Mouse (Mus musculus) hindbrain, embryonic 13.5 days (tissue): ENCODE measurements around the gene Atp23. TPM values are rescaled to one million over a fixed set of nuclear protein-coding genes. Genes with fewer than 3 reads are reported as not detected.
A peak's percentile ranks its signal among the peaks of the same experiment; 100 is the strongest.

Experiments
- ATAC-seq: fragments of 200-750 bp; cut with Nextera tagmentation; 2 replicates; pipeline ENCODE4 v1.8.0; 2017; ENCODE audit warnings: moderate TSS enrichment; ENCODE audit not compliant: low FRiP score
- H3K27ac ChIP-seq: fragments of 300-500 bp; sonication (generic); 2 replicates; pipeline ENCODE4 v1.5.1; 2015; ENCODE audit warnings: inconsistent platforms, mild to moderate bottlenecking, moderate library complexity
- H3K27me3 ChIP-seq: fragments of 300-500 bp; sonication (generic); 2 replicates; pipeline ENCODE4 v1.6.1; 2015; ENCODE audit warnings: mild to moderate bottlenecking, inconsistent platforms
- H3K36me3 ChIP-seq: fragments of 300-500 bp; sonication (generic); 2 replicates; pipeline ENCODE4 v1.6.1; 2015; ENCODE audit warnings: mild to moderate bottlenecking, inconsistent platforms
- H3K4me1 ChIP-seq: fragments of 300-500 bp; sonication (generic); replicated peaks from 2 replicates; pipeline ENCODE4 v1.6.1; 2015; ENCODE audit warnings: inconsistent platforms
- H3K4me2 ChIP-seq: fragments of 300-500 bp; sonication (generic); 2 replicates; pipeline ENCODE4 v1.6.1; 2015; ENCODE audit warnings: inconsistent platforms, mild to moderate bottlenecking, moderate library complexity
- H3K4me3 ChIP-seq: fragments of 300-500 bp; sonication (generic); 2 replicates; pipeline ENCODE4 v1.5.1; 2015; ENCODE audit warnings: mild to moderate bottlenecking, inconsistent platforms
- H3K9ac ChIP-seq: fragments of 300-500 bp; sonication (generic); 2 replicates; pipeline ENCODE4 v1.6.1; 2015; ENCODE audit warnings: mild to moderate bottlenecking, inconsistent platforms
- H3K9me3 ChIP-seq: fragments of 300-500 bp; sonication (generic); 2 replicates; pipeline ENCODE4 v1.6.1; 2016; ENCODE audit warnings: inconsistent platforms
- WGBS: fragments of 180-500 bp; shearing (Covaris S2); methylation state at CpG from one replicate; pipeline ENCODE4 v1.1.7; 2015; 5-methylcytosine and 5-hydroxymethylcytosine counted together
- polyA plus RNA-seq: library from polyadenylated mRNA; unstranded; fragments of >200 nt; fragmentation: Nextera tagmentation; extraction: Ambion mirVana; gene quantifications from 2 replicates; pipeline ENCODE4 v1.2.1, GENCODE M21; 2015

The Atp23 gene
- polyA plus RNA-seq, 1 experiment from 2014 or later = 10.6 TPM

GRCm38 (mm10) chr10:126905086-126905485, 3.9 kb upstream of the Atp23 start:
- Histone ChIP-seq H3K9ac (peak overlapping the region; percentile 63), H3K9me3 (no peaks in the 10 kb centered on the region)
- ATAC-seq = no peak

GRCm38 (mm10) chr10:126904221-126904620, 3.1 kb upstream of the Atp23 start:
- no peak for ATAC-seq
- Histone ChIP-seq H3K27ac (no peak overlapping the region), H3K9ac (no peak overlapping the region), H3K4me2 (no peak overlapping the region), H3K27me3 (0 out of 2 replicates have a peak, but pooled peaks cover 5% of the 10 kb centered on the region), H3K9me3 (no peaks in the 10 kb centered on the region), H3K4me3 (no peak overlapping the region), H3K4me1 (peaks cover 7% of the 10 kb centered on the region), H3K36me3 (no peaks in the 10 kb centered on the region)
- WGBS = 31% methylated on average over 5 of the region's 5 CpGs

More at GRCm38 (mm10) chr10:126905086-126905485, 3.9 kb upstream of the Atp23 start:
- Histone ChIP-seq H3K4me2 (peak overlapping the region; percentile 59), H3K36me3 (no peaks in the 10 kb centered on the region), H3K27ac (peak overlapping the region; percentile 76; the same call in 1 of the 2 replicates), H3K4me1 (peaks cover 7% of the 10 kb centered on the region), H3K27me3 (0 out of 2 replicates have a peak, but pooled peaks cover 5% of the 10 kb centered on the region), H3K4me3 (peak overlapping the region; percentile 45)
- WGBS = 70% methylated on average over 8 of the region's 8 CpGs

- Histone ChIP-seq H3K4me3 (peak overlapping the region; percentile 70), H3K27ac (no peak overlapping the region), H3K4me1 (peaks cover 7% of the 10 kb centered on the region), H3K9me3 (no peaks in the 10 kb centered on the region), H3K27me3 (0 out of 2 replicates have a peak, but pooled peaks cover 5% of the 10 kb centered on the region), H3K4me2 (peak overlapping the region; percentile 98), H3K36me3 (peaks cover 6% of the 10 kb centered on the region; the same call in 1 of the 2 replicates), H3K9ac (peak overlapping the region; percentile 83)
- 0 out of 2 replicates have a peak, but pooled peaks have one; percentile 3 for ATAC-seq
- under 1% methylated on average over 4 of the region's 4 CpGs for WGBS
Observed at GRCm38 (mm10) chr10:126901488-126901843, 311 bp upstream of the Atp23 start.

- peaks cover 38% of the 10 kb centered on the region for H3K36me3 ChIP-seq
- peaks cover 6% of the 10 kb centered on the region for H3K4me1 ChIP-seq
- no peak overlapping the region for H3K9ac ChIP-seq
- H3K4me3 ChIP-seq = no peak overlapping the region
- WGBS = 48% methylated on average over 6 of the region's 6 CpGs
- H3K27me3 ChIP-seq = no peaks in the 10 kb centered on the region
- no peak overlapping the region for H3K27ac ChIP-seq
- no peaks in the 10 kb centered on the region for H3K9me3 ChIP-seq
- no peak for ATAC-seq
- no peak overlapping the region for H3K4me2 ChIP-seq
Observed at GRCm38 (mm10) chr10:126895891-126896290, 5.3 kb downstream of the Atp23 start.

GRCm38 (mm10) chr10:126894061-126894460, 7.1 kb downstream of the Atp23 start:
- Histone ChIP-seq H3K27ac (no peak overlapping the region), H3K9me3 (no peaks in the 10 kb centered on the region), H3K4me3 (no peak overlapping the region), H3K9ac (no peak overlapping the region), H3K4me2 (no peak overlapping the region), H3K27me3 (no peaks in the 10 kb centered on the region), H3K4me1 (no peaks in the 10 kb centered on the region), H3K36me3 (peaks cover 55% of the 10 kb centered on the region)
- no peak for ATAC-seq
- 92% methylated on average over 15 of the region's 15 CpGs for WGBS

GRCm38 (mm10) chr10:126893145-126893544, 8.0 kb downstream of the Atp23 start:
- Histone ChIP-seq H3K4me1 (no peaks in the 10 kb centered on the region), H3K36me3 (peaks cover 61% of the 10 kb centered on the region), H3K4me3 (no peak overlapping the region), H3K27ac (no peak overlapping the region), H3K9me3 (0 out of 2 replicates have a peak, but pooled peaks cover 3% of the 10 kb centered on the region), H3K27me3 (no peaks in the 10 kb centered on the region), H3K4me2 (no peak overlapping the region), H3K9ac (no peak overlapping the region)
- WGBS = 98% methylated on average over 7 of the region's 7 CpGs
- no peak for ATAC-seq

GRCm38 (mm10) chr10:126873755-126874154, 27.4 kb downstream of the Atp23 start:
- H3K4me2 ChIP-seq = no peak overlapping the region
- H3K9ac ChIP-seq = no peak overlapping the region
- no peaks in the 10 kb centered on the region for H3K36me3 ChIP-seq
- H3K27ac ChIP-seq = no peak overlapping the region
- no peaks in the 10 kb centered on the region for H3K27me3 ChIP-seq
- H3K9me3 ChIP-seq = no peaks in the 10 kb centered on the region
- WGBS = 93% methylated on average over 3 of the region's 3 CpGs
- 0 out of 2 replicates have a peak, but pooled peaks cover 3% of the 10 kb centered on the region for H3K4me1 ChIP-seq
- ATAC-seq = no peak
- no peak overlapping the region for H3K4me3 ChIP-seq

GRCm38 (mm10) chr10:126872256-126872655, 28.9 kb downstream of the Atp23 start:
- no peak overlapping the region for H3K27ac ChIP-seq
- no peaks in the 10 kb centered on the region for H3K36me3 ChIP-seq
- no peak overlapping the region for H3K4me2 ChIP-seq
- no peak overlapping the region for H3K9ac ChIP-seq
- H3K4me1 ChIP-seq = 0 out of 2 replicates have a peak, but pooled peaks cover 3% of the 10 kb centered on the region
- ATAC-seq = no peak
- 71% methylated on average over 5 of the region's 5 CpGs for WGBS
- no peaks in the 10 kb centered on the region for H3K27me3 ChIP-seq
- no peaks in the 10 kb centered on the region for H3K9me3 ChIP-seq
- H3K4me3 ChIP-seq = no peak overlapping the region

GRCm38 (mm10) chr10:126869372-126870318, 31.5 kb downstream of the Atp23 start:
- no peaks in the 10 kb centered on the region for H3K9me3 ChIP-seq
- peak overlapping the region; percentile 20 for H3K4me3 ChIP-seq
- 24% methylated on average over 23 of the region's 23 CpGs for WGBS
- H3K27ac ChIP-seq = peak overlapping the region; percentile 12; the same call in 1 of the 2 replicates
- no peaks in the 10 kb centered on the region for H3K36me3 ChIP-seq
- H3K4me1 ChIP-seq = 0 out of 2 replicates have a peak, but pooled peaks cover 3% of the 10 kb centered on the region
- H3K4me2 ChIP-seq = peak overlapping the region; percentile 44
- peak overlapping the region; percentile 35; the same call in 1 of the 2 replicates for H3K9ac ChIP-seq
- no peaks in the 10 kb centered on the region for H3K27me3 ChIP-seq
- ATAC-seq = peak; percentile 72

GRCm38 (mm10) chr10:126865284-126865683, 35.9 kb downstream of the Atp23 start:
- 92% methylated on average over 8 of the region's 8 CpGs for WGBS
- no peaks in the 10 kb centered on the region for H3K9me3 ChIP-seq
- H3K27me3 ChIP-seq = no peaks in the 10 kb centered on the region
- H3K27ac ChIP-seq = no peak overlapping the region
- H3K4me2 ChIP-seq = no peak overlapping the region
- no peak overlapping the region for H3K9ac ChIP-seq
- H3K4me1 ChIP-seq = peaks cover 6% of the 10 kb centered on the region; the same call in 1 of the 2 replicates
- H3K4me3 ChIP-seq = no peak overlapping the region
- no peaks in the 10 kb centered on the region for H3K36me3 ChIP-seq
- no peak for ATAC-seq

GRCm38 (mm10) chr10:126862193-126862592, 39.0 kb downstream of the Atp23 start:
- no peak for ATAC-seq
- Histone ChIP-seq H3K4me1 (peaks cover 3% of the 10 kb centered on the region; the same call in 1 of the 2 replicates), H3K9me3 (no peaks in the 10 kb centered on the region), H3K4me2 (no peak overlapping the region), H3K36me3 (no peaks in the 10 kb centered on the region), H3K9ac (no peak overlapping the region), H3K27ac (no peak overlapping the region), H3K4me3 (no peak overlapping the region), H3K27me3 (no peaks in the 10 kb centered on the region)
- 64% methylated on average over 12 of the region's 12 CpGs for WGBS

- WGBS = 83% methylated on average over 10 of the region's 10 CpGs
- no peak overlapping the region for H3K4me3 ChIP-seq
Observed at GRCm38 (mm10) chr10:126853286-126853685, 47.9 kb downstream of the Atp23 start.

More at GRCm38 (mm10) chr10:126853286-126853685, 47.9 kb downstream of the Atp23 start:
- Histone ChIP-seq H3K4me2 (no peak overlapping the region), H3K27ac (no peak overlapping the region), H3K27me3 (no peaks in the 10 kb centered on the region), H3K4me1 (no peaks in the 10 kb centered on the region), H3K36me3 (no peaks in the 10 kb centered on the region), H3K9ac (no peak overlapping the region), H3K9me3 (peaks cover 5% of the 10 kb centered on the region)
- no peak for ATAC-seq
